Mouse (Mus musculus): ENCODE results near the gene Matn3. TPM values are rescaled to one million over a fixed set of nuclear protein-coding genes. Genes with fewer than 3 reads are reported as not detected.

The Matn3 gene
- total RNA-seq (2021) = not detected
- long read RNA-seq, experiment 1 = 0 reads
- long read RNA-seq, experiment 2 = 0 reads

- DNase-seq (ENCODE audit: low spot score in 2 of 2) = peak; percentile 75 to 76
Measured at GRCm38 (mm10) chr12:8947714-8948464, at the start of gene Matn3. TSS of gene Matn3 (plus strand) at chr12:8947929.

- no peak for DNase-seq (ENCODE audit: low spot score in 2 of 2)
Measured at GRCm38 (mm10) chr12:8898879-8899785, 48.6 kb upstream of the Matn3 start.

- DNase-seq (ENCODE audit: low spot score in 2 of 2) = no peak
Measured at GRCm38 (mm10) chr12:8900107-8900698, 47.5 kb upstream of the Matn3 start.

- DNase-seq (ENCODE audit: low spot score in 2 of 2) = no peak
Measured at GRCm38 (mm10) chr12:8900919-8901663, 46.6 kb upstream of the Matn3 start.

- DNase-seq (ENCODE audit: low spot score in 2 of 2) = no peak
Measured at GRCm38 (mm10) chr12:8901934-8902333, 45.8 kb upstream of the Matn3 start.

- DNase-seq (ENCODE audit: low spot score in 2 of 2) = no peak
Measured at GRCm38 (mm10) chr12:8902479-8902878, 45.2 kb upstream of the Matn3 start.

- peak; percentile 44 for DNase-seq (ENCODE audit: low spot score in 2 of 2)
Measured at GRCm38 (mm10) chr12:8912860-8913685, 34.7 kb upstream of the Matn3 start.

GRCm38 (mm10) chr12:8913701-8914340, 33.9 kb upstream of the Matn3 start:
- peak in 1 of 2 experiments; percentile 47 for DNase-seq (ENCODE audit: low spot score in 2 of 2)

GRCm38 (mm10) chr12:8916378-8916777, 31.4 kb upstream of the Matn3 start:
- DNase-seq (ENCODE audit: low spot score in 2 of 2) = peak; percentile 39 to 47

GRCm38 (mm10) chr12:8919231-8919630, 28.5 kb upstream of the Matn3 start:
- DNase-seq (ENCODE audit: low spot score in 2 of 2) = no peak

- no peak for DNase-seq (ENCODE audit: low spot score in 2 of 2)
Measured at GRCm38 (mm10) chr12:8920996-8921393, 26.7 kb upstream of the Matn3 start.

GRCm38 (mm10) chr12:8921394-8922368, 26.0 kb upstream of the Matn3 start, which contains the start of gene Laptm4a:
TSS of gene Laptm4a (plus strand) at chr12:8921664.
- DNase-seq (ENCODE audit: low spot score in 2 of 2) = peak; percentile 96 to 97

- DNase-seq (ENCODE audit: low spot score in 2 of 2) = peak in 1 of 2 experiments; percentile 23
Measured at GRCm38 (mm10) chr12:8922369-8923124, 25.2 kb upstream of the Matn3 start.

GRCm38 (mm10) chr12:8923125-8923410, 24.7 kb upstream of the Matn3 start:
- no peak for DNase-seq (ENCODE audit: low spot score in 2 of 2)

GRCm38 (mm10) chr12:8923603-8924002, 24.1 kb upstream of the Matn3 start:
- no peak for DNase-seq (ENCODE audit: low spot score in 2 of 2)

- no peak for DNase-seq (ENCODE audit: low spot score in 2 of 2)
Measured at GRCm38 (mm10) chr12:8927652-8928051, 20.1 kb upstream of the Matn3 start.

GRCm38 (mm10) chr12:8928766-8929165, 19.0 kb upstream of the Matn3 start:
- DNase-seq (ENCODE audit: low spot score in 2 of 2) = no peak

- DNase-seq (ENCODE audit: low spot score in 2 of 2) = no peak
Measured at GRCm38 (mm10) chr12:8931083-8931482, 16.6 kb upstream of the Matn3 start.
